Mouse (Mus musculus) embryonic facial prominence, embryonic 13.5 days (tissue): ENCODE results near the gene Sos2. TPM values are rescaled to one million over a fixed set of nuclear protein-coding genes. Genes with fewer than 3 reads are reported as not detected.
"Not testable (repeated sequence)": the region's sequence is repeated elsewhere in the genome, so short reads cannot be mapped to it uniquely, and the experiment has no call there.

Experiments
- ATAC-seq: fragments of 200-750 bp; cut with Nextera tagmentation; 2 replicates; pipeline ENCODE4 v1.8.0; 2017; ENCODE audit warnings: low read depth; ENCODE audit not compliant: insufficient number of reproducible peaks, insufficient read depth, low FRiP score, low TSS enrichment
- H3K27ac ChIP-seq: fragments of 300-500 bp; sonication (generic); 2 replicates; pipeline ENCODE4 v1.5.1; 2015; ENCODE audit warnings: moderate library complexity, mild to moderate bottlenecking, inconsistent platforms
- H3K27me3 ChIP-seq: fragments of 300-500 bp; sonication (generic); 2 replicates; pipeline ENCODE4 v1.6.1; 2015; ENCODE audit warnings: mild to moderate bottlenecking, inconsistent platforms
- H3K36me3 ChIP-seq: fragments of 300-500 bp; sonication (generic); 2 replicates; pipeline ENCODE4 v1.6.1; 2015; ENCODE audit warnings: mild to moderate bottlenecking, inconsistent platforms
- H3K4me1 ChIP-seq: fragments of 300-500 bp; sonication (generic); 2 replicates; pipeline ENCODE4 v1.6.1; 2015; ENCODE audit warnings: inconsistent platforms
- H3K4me2 ChIP-seq: fragments of 300-500 bp; sonication (generic); 2 replicates; pipeline ENCODE4 v1.6.1; 2015; ENCODE audit warnings: moderate library complexity, mild to moderate bottlenecking, inconsistent platforms
- H3K4me3 ChIP-seq: fragments of 300-500 bp; sonication (generic); 2 replicates; pipeline ENCODE4 v1.5.1; 2015; ENCODE audit warnings: mild to moderate bottlenecking, inconsistent platforms
- H3K9ac ChIP-seq: fragments of 300-500 bp; sonication (generic); 2 replicates; pipeline ENCODE4 v1.6.1; 2015; ENCODE audit warnings: mild to moderate bottlenecking, inconsistent platforms
- H3K9me3 ChIP-seq: fragments of 300-500 bp; sonication (generic); 2 replicates; pipeline ENCODE4 v1.6.1; 2016; ENCODE audit warnings: inconsistent platforms
- WGBS: fragments of 180-500 bp; shearing (Covaris S2); methylation state at CpG from one replicate; pipeline ENCODE4 v1.1.7; 2015; ENCODE audit warnings: mixed read lengths; 5-methylcytosine and 5-hydroxymethylcytosine counted together
- polyA plus RNA-seq: library from polyadenylated mRNA; unstranded; fragments of >200 nt; fragmentation: Nextera tagmentation; extraction: Ambion mirVana; gene quantifications from 2 replicates; pipeline ENCODE4 v1.2.1, GENCODE M21; 2015

Sos2 gene
- polyA plus RNA-seq, 1 experiment from 2014 or later = 12.9 TPM

GRCm38 (mm10) chr12:69583270-69583629 lies 98.4 kb downstream of the Sos2 start:
- Histone ChIP-seq H3K9me3 (no peaks in the 10 kb centered on the region), H3K36me3 (peaks cover 46% of the 10 kb centered on the region), H3K4me3 (peak overlapping the region; percentile 84), H3K27ac (peak overlapping the region; percentile 85), H3K27me3 (no peaks in the 10 kb centered on the region), H3K9ac (peak overlapping the region; percentile 91), H3K4me2 (peak overlapping the region; percentile 63), H3K4me1 (peaks cover 11% of the 10 kb centered on the region)
- WGBS = 44% methylated on average over 5 of the region's 5 CpGs
- ATAC-seq = no peak

GRCm38 (mm10) chr12:69582613-69583269 lies 98.9 kb downstream of the Sos2 start, which contains the start of gene Vcpkmt:
Gene Vcpkmt, minus strand, starts transcription at chr12:69583028.
- under 1% methylated on average over 56 of the region's 56 CpGs for WGBS
- H3K4me3 ChIP-seq = peak within 1 kb of the TSS; percentile 84
- H3K4me2 ChIP-seq = peak within 1 kb of the TSS; percentile 63
- peak; percentile 91 for ATAC-seq
- peak within 1 kb of the TSS; percentile 85 for H3K27ac ChIP-seq
- H3K9me3 ChIP-seq = no peaks in the 10 kb centered on the region
- peaks cover 46% of the 10 kb centered on the region for H3K36me3 ChIP-seq
- H3K4me1 ChIP-seq = peaks cover 11% of the 10 kb centered on the region
- peak within 1 kb of the TSS; percentile 91 for H3K9ac ChIP-seq
- no peaks in the 10 kb centered on the region for H3K27me3 ChIP-seq

- Histone ChIP-seq H3K4me1 (peaks cover 11% of the 10 kb centered on the region), H3K9ac (peak overlapping the region; percentile 91), H3K4me3 (peak overlapping the region; percentile 84), H3K27ac (peak overlapping the region; percentile 85), H3K36me3 (peaks cover 49% of the 10 kb centered on the region), H3K9me3 (no peaks in the 10 kb centered on the region), H3K27me3 (no peaks in the 10 kb centered on the region), H3K4me2 (peak overlapping the region; percentile 63)
- WGBS = 22% methylated on average over 9 of the region's 9 CpGs
- ATAC-seq = no peak
These were observed 99.4 kb downstream of the Sos2 start for GRCm38 (mm10) chr12:69582216-69582612.

GRCm38 (mm10) chr12:69579623-69580022 lies 102.0 kb downstream of the Sos2 start:
- peaks cover 39% of the 10 kb centered on the region for H3K36me3 ChIP-seq

GRCm38 (mm10) chr12:69576120-69576627 lies 105.5 kb downstream of the Sos2 start:
- Histone ChIP-seq H3K4me1 (peaks cover 15% of the 10 kb centered on the region), H3K9ac (no peak overlapping the region), H3K4me2 (no peak overlapping the region), H3K27ac (no peak overlapping the region; the same call in 1 of the 2 replicates), H3K4me3 (no peak overlapping the region), H3K27me3 (no peaks in the 10 kb centered on the region), H3K9me3 (no peaks in the 10 kb centered on the region), H3K36me3 (peaks cover 37% of the 10 kb centered on the region)
- ATAC-seq = no peak
- 72% methylated on average over 9 of the region's 9 CpGs for WGBS

More at GRCm38 (mm10) chr12:69579623-69580022, 102.0 kb downstream of the Sos2 start:
- no peak overlapping the region for H3K27ac ChIP-seq
- no peak overlapping the region for H3K4me2 ChIP-seq
- no peak overlapping the region for H3K4me3 ChIP-seq
- no peak overlapping the region for H3K9ac ChIP-seq
- ATAC-seq = no peak
- H3K4me1 ChIP-seq = peaks cover 15% of the 10 kb centered on the region
- H3K9me3 ChIP-seq = no peaks in the 10 kb centered on the region
- 90% methylated on average over 5 of the region's 5 CpGs for whole genome bisulfite sequencing
- no peaks in the 10 kb centered on the region for H3K27me3 ChIP-seq

GRCm38 (mm10) chr12:69573916-69574881 lies 107.5 kb downstream of the Sos2 start:
- H3K4me2 ChIP-seq = peak overlapping the region; percentile 51
- H3K27me3 ChIP-seq = no peaks in the 10 kb centered on the region
- no peak for ATAC-seq
- no peaks in the 10 kb centered on the region for H3K9me3 ChIP-seq
- peak overlapping the region; percentile 57 for H3K9ac ChIP-seq
- H3K4me3 ChIP-seq = peak overlapping the region; percentile 29
- H3K36me3 ChIP-seq = peaks cover 30% of the 10 kb centered on the region
- peaks cover 15% of the 10 kb centered on the region for H3K4me1 ChIP-seq
- peak overlapping the region; percentile 55 for H3K27ac ChIP-seq
- WGBS = 12% methylated on average over 17 of the region's 17 CpGs

- H3K27ac ChIP-seq = no peak overlapping the region
- H3K9ac ChIP-seq = no peak overlapping the region
- H3K36me3 ChIP-seq = peaks cover 21% of the 10 kb centered on the region
- H3K27me3 ChIP-seq = no peaks in the 10 kb centered on the region
- no peak for ATAC-seq
- 91% methylated on average over 8 of the region's 8 CpGs for WGBS
- H3K4me3 ChIP-seq = no peak overlapping the region
- no peaks in the 10 kb centered on the region for H3K9me3 ChIP-seq
- H3K4me2 ChIP-seq = no peak overlapping the region
- H3K4me1 ChIP-seq = peaks cover 15% of the 10 kb centered on the region
These were observed 108.4 kb downstream of the Sos2 start for GRCm38 (mm10) chr12:69573271-69573670.

- no peaks in the 10 kb centered on the region for H3K9me3 ChIP-seq
- no peaks in the 10 kb centered on the region for H3K36me3 ChIP-seq
- 90% methylated on average over 3 of the region's 3 CpGs for WGBS
- no peak overlapping the region for H3K9ac ChIP-seq
- ATAC-seq = no peak
- peaks cover 14% of the 10 kb centered on the region for H3K4me1 ChIP-seq
- H3K27me3 ChIP-seq = no peaks in the 10 kb centered on the region
- H3K27ac ChIP-seq = no peak overlapping the region
- no peak overlapping the region for H3K4me3 ChIP-seq
- no peak overlapping the region for H3K4me2 ChIP-seq
These were observed 111.7 kb downstream of the Sos2 start for GRCm38 (mm10) chr12:69569926-69570325.

GRCm38 (mm10) chr12:69568266-69568665 lies 113.4 kb downstream of the Sos2 start:
- no peak overlapping the region for H3K4me2 ChIP-seq
- ATAC-seq = no peak
- H3K27me3 ChIP-seq = no peaks in the 10 kb centered on the region
- no peaks in the 10 kb centered on the region for H3K4me1 ChIP-seq
- H3K9me3 ChIP-seq = no peaks in the 10 kb centered on the region
- no peaks in the 10 kb centered on the region for H3K36me3 ChIP-seq
- H3K27ac ChIP-seq = no peak overlapping the region
- H3K4me3 ChIP-seq = no peak overlapping the region
- WGBS = 79% methylated on average over 3 of the region's 3 CpGs
- no peak overlapping the region for H3K9ac ChIP-seq

GRCm38 (mm10) chr12:69561006-69561405 lies 120.6 kb downstream of the Sos2 start:
- not testable (repeated sequence) for H3K27me3 ChIP-seq, ATAC-seq, H3K4me2 ChIP-seq, H3K36me3 ChIP-seq, H3K9me3 ChIP-seq, H3K27ac ChIP-seq, H3K4me3 ChIP-seq, H3K4me1 ChIP-seq, H3K9ac ChIP-seq
- 84% methylated on average over 6 of the region's 6 CpGs for WGBS

- no peak for ATAC-seq
- Histone ChIP-seq H3K9me3 (no peaks in the 10 kb centered on the region; the same call in 1 of the 2 replicates), H3K4me3 (no peak overlapping the region), H3K27ac (peak overlapping the region; percentile 52), H3K27me3 (no peaks in the 10 kb centered on the region), H3K36me3 (no peaks in the 10 kb centered on the region), H3K9ac (0 out of 2 replicates have a peak overlapping the region, but pooled peaks have one; percentile 38), H3K4me1 (peaks cover 9% of the 10 kb centered on the region; the same call in 1 of the 2 replicates), H3K4me2 (no peak overlapping the region)
- WGBS = 40% methylated on average over 6 of the region's 6 CpGs
These were observed 125.3 kb downstream of the Sos2 start for GRCm38 (mm10) chr12:69556221-69556861.
